Mouse (Mus musculus): ENCODE data around the gene Sppl2b. TPM values are rescaled to one million over a fixed set of nuclear protein-coding genes. Genes with fewer than 3 reads are reported as not detected.

Sppl2b gene
- polyA plus RNA-seq, 1 experiment from 2014 or later = 13.4 TPM

GRCm38 (mm10) chr10:80855749-80856073 lies 636 bp downstream of the Sppl2b start:
- H3K36me3 ChIP-seq (ENCODE audit: control insufficient read depth, insufficient read depth) = peaks cover 22% of the 10 kb centered on the region
- TF ChIP-seq CTCF (IDR thresholded peaks at IDR 0.05; ENCODE audit: low read depth) = no peak
- no peak overlapping the region for H3K27ac ChIP-seq (ENCODE audit: low read depth, low read length)
- 14% methylated on average over 11 of the region's 11 CpGs for WGBS
- H3K4me3 ChIP-seq (ENCODE audit: low read depth, low read length) = peak overlapping the region; percentile 92
- peak overlapping the region; percentile 100 for H3K4me2 ChIP-seq (replicated peaks; ENCODE audit: low read depth)
- peaks cover 12% of the 10 kb centered on the region; the same call in 1 of the 2 replicates for H3K4me1 ChIP-seq (replicated peaks; ENCODE audit: control insufficient read depth, insufficient read depth, low read length)
- no peak for ATAC-seq
- H3K27me3 ChIP-seq (replicated peaks; ENCODE audit: control insufficient read depth, insufficient read depth, low read length) = no peaks in the 10 kb centered on the region
- H3K9me3 ChIP-seq (ENCODE audit: control insufficient read depth) = no peaks in the 10 kb centered on the region
- peak overlapping the region; percentile 77 for H3K9ac ChIP-seq (ENCODE audit: low read depth, low read length)

- peaks cover 12% of the 10 kb centered on the region; the same call in 1 of the 2 replicates for H3K4me1 ChIP-seq (replicated peaks; ENCODE audit: control insufficient read depth, insufficient read depth, low read length)
- H3K36me3 ChIP-seq (ENCODE audit: control insufficient read depth, insufficient read depth) = peaks cover 20% of the 10 kb centered on the region
- H3K27me3 ChIP-seq (replicated peaks; ENCODE audit: control insufficient read depth, insufficient read depth, low read length) = no peaks in the 10 kb centered on the region
- WGBS = 66% methylated on average over 3 of the region's 3 CpGs
- H3K9me3 ChIP-seq (ENCODE audit: control insufficient read depth) = no peaks in the 10 kb centered on the region
- no peak overlapping the region for H3K9ac ChIP-seq (ENCODE audit: low read depth, low read length)
- no peak overlapping the region for H3K27ac ChIP-seq (ENCODE audit: low read depth, low read length)
- ATAC-seq = no peak
- H3K4me2 ChIP-seq (replicated peaks; ENCODE audit: low read depth) = peak overlapping the region; percentile 100
- TF ChIP-seq CTCF (IDR thresholded peaks at IDR 0.05; ENCODE audit: low read depth) = no peak
- no peak overlapping the region for H3K4me3 ChIP-seq (ENCODE audit: low read depth, low read length)
These were observed 1.2 kb downstream of the Sppl2b start for GRCm38 (mm10) chr10:80856267-80856666.

GRCm38 (mm10) chr10:80856908-80857307 lies 1.8 kb downstream of the Sppl2b start:
- TF ChIP-seq CTCF (IDR thresholded peaks at IDR 0.05; ENCODE audit: low read depth) = no peak

GRCm38 (mm10) chr10:80857386-80857785 lies 2.3 kb downstream of the Sppl2b start:
- Histone ChIP-seq H3K4me2 (replicated peaks; ENCODE audit: low read depth) (no peak overlapping the region; the same call in 1 of the 2 replicates), H3K27ac (ENCODE audit: low read depth, low read length) (no peak overlapping the region), H3K9ac (ENCODE audit: low read depth, low read length) (peak overlapping the region; percentile 22; the same call in 1 of the 2 replicates), H3K9me3 (ENCODE audit: control insufficient read depth) (no peaks in the 10 kb centered on the region), H3K4me1 (replicated peaks; ENCODE audit: control insufficient read depth, insufficient read depth, low read length) (peaks cover 12% of the 10 kb centered on the region; the same call in 1 of the 2 replicates), H3K4me3 (ENCODE audit: low read depth, low read length) (no peak overlapping the region), H3K27me3 (replicated peaks; ENCODE audit: control insufficient read depth, insufficient read depth, low read length) (no peaks in the 10 kb centered on the region), H3K36me3 (ENCODE audit: control insufficient read depth, insufficient read depth) (peaks cover 17% of the 10 kb centered on the region)
- no peak for TF ChIP-seq CTCF (IDR thresholded peaks at IDR 0.05; ENCODE audit: low read depth)
- WGBS = 56% methylated on average over 8 of the region's 8 CpGs
- ATAC-seq = no peak

More at GRCm38 (mm10) chr10:80856908-80857307, 1.8 kb downstream of the Sppl2b start:
- Histone ChIP-seq H3K4me1 (replicated peaks; ENCODE audit: control insufficient read depth, insufficient read depth, low read length) (peaks cover 12% of the 10 kb centered on the region; the same call in 1 of the 2 replicates), H3K27ac (ENCODE audit: low read depth, low read length) (no peak overlapping the region), H3K27me3 (replicated peaks; ENCODE audit: control insufficient read depth, insufficient read depth, low read length) (no peaks in the 10 kb centered on the region), H3K9ac (ENCODE audit: low read depth, low read length) (no peak overlapping the region), H3K4me3 (ENCODE audit: low read depth, low read length) (no peak overlapping the region), H3K4me2 (replicated peaks; ENCODE audit: low read depth) (no peak overlapping the region; the same call in 1 of the 2 replicates), H3K9me3 (ENCODE audit: control insufficient read depth) (no peaks in the 10 kb centered on the region), H3K36me3 (ENCODE audit: control insufficient read depth, insufficient read depth) (peaks cover 17% of the 10 kb centered on the region)
- ATAC-seq = no peak
- 53% methylated on average over 5 of the region's 5 CpGs for WGBS

GRCm38 (mm10) chr10:80857848-80858247 lies 2.8 kb downstream of the Sppl2b start:
- TF ChIP-seq CTCF (IDR thresholded peaks at IDR 0.05; ENCODE audit: low read depth) = no peak
- WGBS = 59% methylated on average over 3 of the region's 3 CpGs
- no peak overlapping the region for H3K4me3 ChIP-seq (ENCODE audit: low read depth, low read length)
- peaks cover 12% of the 10 kb centered on the region; the same call in 1 of the 2 replicates for H3K4me1 ChIP-seq (replicated peaks; ENCODE audit: control insufficient read depth, insufficient read depth, low read length)
- no peak overlapping the region for H3K4me2 ChIP-seq (replicated peaks; ENCODE audit: low read depth)
- peaks cover 19% of the 10 kb centered on the region for H3K36me3 ChIP-seq (ENCODE audit: control insufficient read depth, insufficient read depth)
- H3K9ac ChIP-seq (ENCODE audit: low read depth, low read length) = 0 out of 2 replicates have a peak overlapping the region, but pooled peaks have one; percentile 22
- H3K27me3 ChIP-seq (replicated peaks; ENCODE audit: control insufficient read depth, insufficient read depth, low read length) = no peaks in the 10 kb centered on the region
- no peak overlapping the region for H3K27ac ChIP-seq (ENCODE audit: low read depth, low read length)
- H3K9me3 ChIP-seq (ENCODE audit: control insufficient read depth) = no peaks in the 10 kb centered on the region
- ATAC-seq = no peak

- Histone ChIP-seq H3K9ac (ENCODE audit: low read depth, low read length) (no peak overlapping the region), H3K4me1 (replicated peaks; ENCODE audit: control insufficient read depth, insufficient read depth, low read length) (peaks cover 12% of the 10 kb centered on the region; the same call in 1 of the 2 replicates), H3K27ac (ENCODE audit: low read depth, low read length) (no peak overlapping the region), H3K4me3 (ENCODE audit: low read depth, low read length) (no peak overlapping the region), H3K27me3 (replicated peaks; ENCODE audit: control insufficient read depth, insufficient read depth, low read length) (no peaks in the 10 kb centered on the region), H3K4me2 (replicated peaks; ENCODE audit: low read depth) (no peak overlapping the region), H3K9me3 (ENCODE audit: control insufficient read depth) (no peaks in the 10 kb centered on the region), H3K36me3 (ENCODE audit: control insufficient read depth, insufficient read depth) (peaks cover 20% of the 10 kb centered on the region)
- no peak for ATAC-seq
- WGBS = 66% methylated on average over 7 of the region's 7 CpGs
- TF ChIP-seq CTCF (IDR thresholded peaks at IDR 0.05; ENCODE audit: low read depth) = no peak
These were observed 3.4 kb downstream of the Sppl2b start for GRCm38 (mm10) chr10:80858350-80858935.
